In genomic region chr8:113405158-113405557, GRCm38 (mm10) we compare ENCODE assay signal across 15 mouse cellular contexts.
"Had no signal": no experiment of that assay in that cellular context is flagged by ENCODE, and none has a peak within 500 bp of the region (broad histone marks: within the 10 kb centered on the region; RNA-seq: fewer than 3 reads in every experiment).

No protein-coding gene starts in this region.

- H3K27me3 ChIP-seq: limb, embryonic 12.5 days; neural tube, embryonic 15.5 days had no signal

- H3K9ac ChIP-seq: limb, embryonic 12.5 days; liver, embryonic 14.5 days; neural tube, embryonic 15.5 days had no signal

- H3K27ac ChIP-seq: limb, embryonic 12.5 days; liver, embryonic 14.5 days; midbrain, embryonic 10.5 days; neural tube, embryonic 15.5 days had no signal

- H3K4me1 ChIP-seq: limb, embryonic 12.5 days; midbrain, embryonic 10.5 days; neural tube, embryonic 15.5 days had no signal

- DNase-seq: kidney, adult 11 months; kidney, postnatal 25 days; layer of hippocampus, adult 9-11 months; layer of hippocampus, postnatal 36 days; lung, adult 18-20 months; lung, postnatal 4 days; midbrain, embryonic 14.5 days; right cerebral cortex, adult 18-20 months; right cerebral cortex, postnatal 25 days; thymus, postnatal 36 days had no signal

- H3K4me3 ChIP-seq: limb, embryonic 12.5 days; midbrain, embryonic 10.5 days; myocyte; neural tube, embryonic 15.5 days had no signal

- H3K36me3 ChIP-seq: limb, embryonic 12.5 days; midbrain, embryonic 10.5 days; neural tube, embryonic 15.5 days had no signal

- H3K4me2 ChIP-seq: limb, embryonic 12.5 days; neural tube, embryonic 15.5 days had no signal

- H3K9me3 ChIP-seq: limb, embryonic 12.5 days; midbrain, embryonic 10.5 days; neural tube, embryonic 15.5 days had no signal
